Mouse (Mus musculus) neutrophil, adult 5-6 weeks (primary cell): Measurements from ENCODE around the gene Theg. TPM values are rescaled to one million over a fixed set of nuclear protein-coding genes. Genes with fewer than 3 reads are reported as not detected.

Experiments used
- total RNA-seq: library from RNA; stranded (forward); fragments of 200-1000 nt; gene quantifications from 2 replicates; pipeline ENCODE4 v1.2.3, GENCODE M21; 2017

Gene Theg
- total RNA-seq, 1 experiment from 2014 or later = not detected

Other genes starting within 250 kb of the Theg start
- gene Vmn2r82, start 230.8 kb downstream of the Theg start, total RNA-seq = 0.12 TPM in 1 of 2 replicates, not detected in the other
- gene Vmn2r83, start 118.6 kb downstream of the Theg start, total RNA-seq = 0.12 and 0.23 TPM in 2 replicates
- gene Plpp2, start 53.5 kb downstream of the Theg start, total RNA-seq = 1.8 and 1.9 TPM in 2 replicates
- gene Mier2, start 32.1 kb downstream of the Theg start, total RNA-seq = 18.9 and 21.2 TPM in 2 replicates
- gene C2cd4c, start 26.7 kb upstream of the Theg start, total RNA-seq = not detected in 2 replicates
- gene Shc2, start 50.6 kb upstream of the Theg start, total RNA-seq = not detected in 2 replicates
- gene Odf3l2, start 58.4 kb upstream of the Theg start, total RNA-seq = not detected in 2 replicates
- not detected in 2 replicates for gene Madcam1, start 77.2 kb upstream of the Theg start, total RNA-seq
- gene Tpgs1, start 82.0 kb upstream of the Theg start, total RNA-seq = 16.0 and 16.1 TPM in 2 replicates
- gene Cdc34, start 94.9 kb upstream of the Theg start, total RNA-seq = 90.5 and 95.5 TPM in 2 replicates
- 1.5 and 2.9 TPM in 2 replicates for gene Gzmm, start 101.7 kb upstream of the Theg start, total RNA-seq
- gene Bsg, start 117.2 kb upstream of the Theg start, total RNA-seq = 105 and 111 TPM in 2 replicates
- gene Hcn2, start 129.3 kb upstream of the Theg start, total RNA-seq = not detected in 2 replicates
- 21.9 and 24.6 TPM in 2 replicates for gene Polrmt, start 159.2 kb upstream of the Theg start, total RNA-seq
- gene Fgf22, start 167.7 kb upstream of the Theg start, total RNA-seq = not detected in 2 replicates
- gene Rnf126, start 179.6 kb upstream of the Theg start, total RNA-seq = 12.0 and 15.9 TPM in 2 replicates
- 1.0 and 2.6 TPM in 2 replicates for gene Fstl3, start 189.9 kb upstream of the Theg start, total RNA-seq
- gene Prss57, start 203.6 kb upstream of the Theg start, total RNA-seq = 1.1 and 1.2 TPM in 2 replicates
- 40.6 and 42.1 TPM in 2 replicates for gene Palm, start 206.2 kb upstream of the Theg start, total RNA-seq
- gene Misp, start 233.7 kb upstream of the Theg start, total RNA-seq = 1.0 and 1.4 TPM in 2 replicates